24 mouse cellular contexts compared by ENCODE assay signal in genomic region chr5:138088366-138088765, GRCm38 (mm10). TPM values are rescaled to one million over a fixed set of nuclear protein-coding genes. Genes with fewer than 3 reads are reported as not detected.
DNase-seq lines count a peak whose midpoint lies in the region; ATAC-seq lines count a peak whose summit lies in the region.
"Had no signal": no experiment of that assay in that cellular context is flagged by ENCODE, and none has a peak within 500 bp of the region (broad histone marks: within the 10 kb centered on the region; RNA-seq: fewer than 3 reads in every experiment).

No protein-coding gene starts in this region.

- DNase-seq in liver, embryonic 11.5 days (ENCODE audit: low spot score), result no peak
- DNase-seq in adrenal gland, postnatal 4 days (ENCODE audit: low spot score in 2 of 2), result no peak
- DNase-seq in frontal cortex, postnatal 25 days (ENCODE audit: low spot score in 2 of 2), result no peak
- DNase-seq in gastrocnemius, postnatal 4 days (ENCODE audit: low spot score in 2 of 2), result no peak
- DNase-seq: adrenal gland, postnatal 14 days; cerebellum, adult 2 months; forebrain, postnatal 0 days; gastrocnemius, postnatal 10 days; heart, adult 2 months; retina, postnatal 1 day had no signal

- no peak for ATAC-seq in liver, embryonic 12.5 days
- ATAC-seq in liver, embryonic 11.5 days (replicated peaks; ENCODE audit: low FRiP score), result no peak
- peak; percentile 2; the same call in 1 of the 2 replicates for ATAC-seq in intestine, embryonic 15.5 days
- no peak for ATAC-seq in kidney, embryonic 14.5 days (ENCODE audit: low FRiP score, low TSS enrichment)
- no peak for ATAC-seq in liver, embryonic 15.5 days (ENCODE audit: insufficient read depth)
- ATAC-seq: forebrain, postnatal 0 days had no signal

- peak overlapping the region; percentile 29 for H3K4me2 ChIP-seq in liver, embryonic 12.5 days
- H3K4me2 ChIP-seq in liver, embryonic 11.5 days, result no peak overlapping the region
- peak overlapping the region; percentile 45; the same call in 1 of the 2 replicates for H3K4me2 ChIP-seq in intestine, embryonic 15.5 days (replicated peaks)
- peak overlapping the region; percentile 10; the same call in 1 of the 2 replicates for H3K4me2 ChIP-seq in kidney, embryonic 14.5 days (replicated peaks; ENCODE audit: low read depth, low read length)
- H3K4me2 ChIP-seq in liver, embryonic 15.5 days, result peak overlapping the region; percentile 32
- H3K4me2 ChIP-seq: embryonic facial prominence, embryonic 12.5 days; heart, embryonic 15.5 days; hindbrain, embryonic 12.5 days; limb, embryonic 15.5 days; midbrain, embryonic 12.5 days had no signal

- 0 out of 2 replicates have a peak overlapping the region, but pooled peaks have one; percentile 49 for H3K27ac ChIP-seq in liver, embryonic 12.5 days
- H3K27ac ChIP-seq in liver, embryonic 11.5 days (ENCODE audit: low read depth, low read length), result no peak overlapping the region
- peak overlapping the region; percentile 70; the same call in 1 of the 2 replicates for H3K27ac ChIP-seq in intestine, embryonic 15.5 days
- peak overlapping the region; percentile 69 for H3K27ac ChIP-seq in kidney, embryonic 14.5 days (ENCODE audit: low read depth, low read length)
- peak overlapping the region; percentile 61 for H3K27ac ChIP-seq in liver, embryonic 15.5 days (replicated peaks)
- H3K27ac ChIP-seq: embryonic facial prominence, embryonic 12.5 days; heart, adult 2 months; heart, embryonic 15.5 days; hindbrain, embryonic 12.5 days; limb, embryonic 15.5 days; midbrain, embryonic 12.5 days had no signal

- H3K9me3 ChIP-seq in liver, embryonic 12.5 days (replicated peaks), result no peaks in the 10 kb centered on the region
- no peaks in the 10 kb centered on the region for H3K9me3 ChIP-seq in liver, embryonic 11.5 days (ENCODE audit: control insufficient read depth, low read length)
- no peaks in the 10 kb centered on the region for H3K9me3 ChIP-seq in intestine, embryonic 15.5 days
- no peaks in the 10 kb centered on the region for H3K9me3 ChIP-seq in kidney, embryonic 14.5 days (ENCODE audit: control insufficient read depth, low read length)
- no peaks in the 10 kb centered on the region for H3K9me3 ChIP-seq in liver, embryonic 15.5 days (replicated peaks)
- H3K9me3 ChIP-seq: embryonic facial prominence, embryonic 12.5 days; heart, embryonic 15.5 days; hindbrain, embryonic 12.5 days; limb, embryonic 15.5 days; midbrain, embryonic 12.5 days had no signal

- no peak overlapping the region; the same call in 1 of the 2 replicates for H3K9ac ChIP-seq in liver, embryonic 12.5 days
- no peak overlapping the region for H3K9ac ChIP-seq in liver, embryonic 11.5 days (ENCODE audit: low read depth, low read length)
- H3K9ac ChIP-seq in intestine, embryonic 15.5 days, result no peak overlapping the region
- 0 out of 2 replicates have a peak overlapping the region, but pooled peaks have one; percentile 12 for H3K9ac ChIP-seq in kidney, embryonic 14.5 days (ENCODE audit: low read depth, low read length)
- no peak overlapping the region for H3K9ac ChIP-seq in liver, embryonic 15.5 days
- H3K9ac ChIP-seq: embryonic facial prominence, embryonic 12.5 days; forebrain, postnatal 0 days; heart, embryonic 15.5 days; hindbrain, embryonic 12.5 days; limb, embryonic 15.5 days; midbrain, embryonic 12.5 days had no signal

- H3K4me3 ChIP-seq in liver, embryonic 12.5 days, result no peak overlapping the region
- no peak overlapping the region for H3K4me3 ChIP-seq in liver, embryonic 11.5 days (ENCODE audit: low read depth, low read length)
- no peak overlapping the region for H3K4me3 ChIP-seq in intestine, embryonic 15.5 days (replicated peaks)
- H3K4me3 ChIP-seq in kidney, embryonic 14.5 days (ENCODE audit: low read length), result no peak overlapping the region
- H3K4me3 ChIP-seq in liver, embryonic 15.5 days (replicated peaks), result no peak overlapping the region
- H3K4me3 ChIP-seq: embryonic facial prominence, embryonic 12.5 days; heart, adult 2 months; heart, embryonic 15.5 days; hindbrain, embryonic 12.5 days; limb, embryonic 15.5 days; midbrain, embryonic 12.5 days; myocyte had no signal

- peaks cover 52% of the 10 kb centered on the region for H3K4me1 ChIP-seq in liver, embryonic 12.5 days
- peaks cover 9% of the 10 kb centered on the region; the same call in 1 of the 2 replicates for H3K4me1 ChIP-seq in liver, embryonic 11.5 days (replicated peaks; ENCODE audit: control insufficient read depth, insufficient read depth, low read length)
- H3K4me1 ChIP-seq in intestine, embryonic 15.5 days (replicated peaks), result no peaks in the 10 kb centered on the region
- H3K4me1 ChIP-seq in kidney, embryonic 14.5 days (ENCODE audit: control insufficient read depth, insufficient read depth, low read length), result peaks cover 21% of the 10 kb centered on the region
- H3K4me1 ChIP-seq in liver, embryonic 15.5 days (replicated peaks), result peaks cover 58% of the 10 kb centered on the region
- H3K4me1 ChIP-seq: embryonic facial prominence, embryonic 12.5 days; limb, embryonic 15.5 days had no signal

- no peaks in the 10 kb centered on the region for H3K27me3 ChIP-seq in liver, embryonic 12.5 days (replicated peaks)
- H3K27me3 ChIP-seq in liver, embryonic 11.5 days (replicated peaks; ENCODE audit: control insufficient read depth, insufficient read depth, low read length), result no peaks in the 10 kb centered on the region
- H3K27me3 ChIP-seq in intestine, embryonic 15.5 days (replicated peaks), result no peaks in the 10 kb centered on the region
- no peaks in the 10 kb centered on the region for H3K27me3 ChIP-seq in kidney, embryonic 14.5 days (ENCODE audit: control insufficient read depth, insufficient read depth, low read length)
- H3K27me3 ChIP-seq in liver, embryonic 15.5 days, result no peaks in the 10 kb centered on the region
- H3K27me3 ChIP-seq: embryonic facial prominence, embryonic 12.5 days; heart, embryonic 15.5 days; limb, embryonic 15.5 days; midbrain, embryonic 12.5 days had no signal

- 73% methylated on average over 3 of the region's 3 CpGs for WGBS in liver, embryonic 12.5 days (ENCODE audit: insufficient replicate concordance)
- 83% methylated on average over 3 of the region's 3 CpGs for WGBS in liver, embryonic 11.5 days
- WGBS in intestine, embryonic 15.5 days, result 58% methylated on average over 3 of the region's 3 CpGs
- WGBS in kidney, embryonic 14.5 days, result 76% methylated on average over 3 of the region's 3 CpGs
- WGBS in liver, embryonic 15.5 days (ENCODE audit: insufficient replicate concordance), result 60% methylated on average over 3 of the region's 3 CpGs

- peaks cover 26% of the 10 kb centered on the region for H3K36me3 ChIP-seq in liver, embryonic 12.5 days
- H3K36me3 ChIP-seq in liver, embryonic 11.5 days (ENCODE audit: control insufficient read depth, insufficient read depth, low read length), result peaks cover 6% of the 10 kb centered on the region
- H3K36me3 ChIP-seq in intestine, embryonic 15.5 days, result peaks cover 8% of the 10 kb centered on the region
- H3K36me3 ChIP-seq in kidney, embryonic 14.5 days (ENCODE audit: control insufficient read depth, insufficient read depth, low read length), result peaks cover 27% of the 10 kb centered on the region; the same call in 1 of the 2 replicates
- H3K36me3 ChIP-seq in liver, embryonic 15.5 days (replicated peaks), result peaks cover 23% of the 10 kb centered on the region

RNA-seq across cellular contexts. Expression of gene Zkscan1, which starts 3.5 kb away (rescaled TPM):
- 7.3 and 8.2 TPM in 2 replicates for polyA plus RNA-seq in liver, embryonic 12.5 days (2016; fragmentation: Nextera tagmentation; extraction: Ambion mirVana)
- 15.8 and 18.0 TPM in 2 replicates for polyA plus RNA-seq in liver, embryonic 11.5 days (2014; fragmentation: Nextera tagmentation; extraction: Ambion mirVana)
- polyA plus RNA-seq in intestine, embryonic 15.5 days (2015; fragmentation: Nextera tagmentation; extraction: Ambion mirVana), result 13.7 and 15.0 TPM in 2 replicates
- polyA plus RNA-seq in kidney, embryonic 14.5 days (2014; fragmentation: Nextera tagmentation; extraction: Ambion mirVana), result 16.5 and 33.7 TPM in 2 replicates
- 3.7 and 3.8 TPM in 2 replicates for polyA plus RNA-seq in liver, embryonic 15.5 days (2015; fragmentation: Nextera tagmentation; extraction: Ambion mirVana)
- total RNA-seq in adrenal gland, postnatal 4 days (2021), result 10 to 100 TPM; 49.4 to 53.5 TPM
- 10 to 100 TPM; 18.7 to 19.4 TPM for total RNA-seq in gastrocnemius, postnatal 4 days (2021)

RNA-seq across cellular contexts. Expression of gene Zscan21, which starts 28.3 kb away (rescaled TPM):
- 19.0 and 19.6 TPM in 2 replicates for polyA plus RNA-seq in liver, embryonic 12.5 days (2016; fragmentation: Nextera tagmentation; extraction: Ambion mirVana)
- 33.9 TPM in 2 replicates for polyA plus RNA-seq in liver, embryonic 11.5 days (2014; fragmentation: Nextera tagmentation; extraction: Ambion mirVana)
- polyA plus RNA-seq in intestine, embryonic 15.5 days (2015; fragmentation: Nextera tagmentation; extraction: Ambion mirVana), result 43.3 and 45.9 TPM in 2 replicates
- 52.6 and 65.1 TPM in 2 replicates for polyA plus RNA-seq in kidney, embryonic 14.5 days (2014; fragmentation: Nextera tagmentation; extraction: Ambion mirVana)
- 14.6 and 16.8 TPM in 2 replicates for polyA plus RNA-seq in liver, embryonic 15.5 days (2015; fragmentation: Nextera tagmentation; extraction: Ambion mirVana)
- total RNA-seq in adrenal gland, postnatal 4 days (2021), result 10 to 100 TPM; 26.2 to 26.6 TPM
- 10 to 100 TPM; 19.6 to 23.0 TPM for total RNA-seq in gastrocnemius, postnatal 4 days (2021)

RNA-seq across cellular contexts. Expression of gene Smok3c, which starts 35.4 kb away (rescaled TPM):
- polyA plus RNA-seq in liver, embryonic 12.5 days (2016; fragmentation: Nextera tagmentation; extraction: Ambion mirVana), result not detected in 2 replicates
- not detected in 2 replicates for polyA plus RNA-seq in liver, embryonic 11.5 days (2014; fragmentation: Nextera tagmentation; extraction: Ambion mirVana)
- not detected in 2 replicates for polyA plus RNA-seq in intestine, embryonic 15.5 days (2015; fragmentation: Nextera tagmentation; extraction: Ambion mirVana)
- polyA plus RNA-seq in kidney, embryonic 14.5 days (2014; fragmentation: Nextera tagmentation; extraction: Ambion mirVana), result not detected in 2 replicates
- polyA plus RNA-seq in liver, embryonic 15.5 days (2015; fragmentation: Nextera tagmentation; extraction: Ambion mirVana), result not detected in 2 replicates
- total RNA-seq in adrenal gland, postnatal 4 days (2021), result not detected
- not detected for total RNA-seq in gastrocnemius, postnatal 4 days (2021)
- total RNA-seq: adrenal gland, postnatal 14 days; forebrain, postnatal 0 days; gastrocnemius, postnatal 10 days; heart, adult 2 months; layer of hippocampus, postnatal 14 days; left cerebral cortex, postnatal 25 days had no signal
- polyA plus RNA-seq: cerebellum, adult 2 months; cortical plate, adult 2 months; embryonic facial prominence, embryonic 12.5 days; forebrain, postnatal 0 days; heart, adult 2 months; heart, embryonic 15.5 days; hindbrain, embryonic 12.5 days; limb, embryonic 15.5 days; midbrain, embryonic 12.5 days; myocyte; thymus, postnatal 0 days had no signal
